Mouse (Mus musculus) spleen, postnatal 4 days (tissue): ENCODE data around the gene Surf6.
"Not testable (repeated sequence)": the region's sequence is repeated elsewhere in the genome, so short reads cannot be mapped to it uniquely, and the experiment has no call there.

Experiments used
- DNase-seq, 2 experiments: peaks; one replicate each; pipeline ENCODE4 v3.0.0; 2022; ENCODE audit warnings: low spot score in 2 of 2

Surf6 gene

GRCm38 (mm10) chr2:26913416-26914147, 10.9 kb upstream of the Surf6 start:
- DNase-seq: no peak

GRCm38 (mm10) chr2:26912253-26912770, 9.6 kb upstream of the Surf6 start:
- DNase-seq: no peak

GRCm38 (mm10) chr2:26910994-26911765, 8.5 kb upstream of the Surf6 start:
- peak; percentile 64 to 87 for DNase-seq

- peak; percentile 100 for DNase-seq
These were observed 7.7 kb upstream of the Surf6 start, which contains the start of the genes Med22 and Rpl7a for GRCm38 (mm10) chr2:26910124-26910993. TSS of gene Med22 (minus strand) at chr2:26910677. TSS of gene Rpl7a (plus strand) at chr2:26910764.

GRCm38 (mm10) chr2:26909387-26909784, 6.7 kb upstream of the Surf6 start:
- no peak for DNase-seq

- no peak for DNase-seq
These were observed 6.2 kb upstream of the Surf6 start for GRCm38 (mm10) chr2:26908710-26909386.

GRCm38 (mm10) chr2:26907109-26907508, 4.4 kb upstream of the Surf6 start:
- DNase-seq: peak; percentile 55 to 80

- DNase-seq: no peak
These were observed 3.8 kb upstream of the Surf6 start for GRCm38 (mm10) chr2:26906431-26906830.

- DNase-seq: no peak
These were observed 3.3 kb upstream of the Surf6 start for GRCm38 (mm10) chr2:26905936-26906335.

GRCm38 (mm10) chr2:26903311-26903710, 632 bp upstream of the Surf6 start:
- DNase-seq: no peak

GRCm38 (mm10) chr2:26901834-26902400, 762 bp downstream of the Surf6 start:
- no peak for DNase-seq

- DNase-seq: no peak
These were observed 1.9 kb downstream of the Surf6 start for GRCm38 (mm10) chr2:26900731-26901130.

- no peak for DNase-seq
These were observed 6.8 kb downstream of the Surf6 start for GRCm38 (mm10) chr2:26895898-26896297.

GRCm38 (mm10) chr2:26886170-26886569, 16.5 kb downstream of the Surf6 start:
- not testable (repeated sequence) for DNase-seq

GRCm38 (mm10) chr2:26885541-26885940, 17.1 kb downstream of the Surf6 start:
- not testable (repeated sequence) for DNase-seq

GRCm38 (mm10) chr2:26878571-26878970, 24.1 kb downstream of the Surf6 start:
- no peak for DNase-seq

GRCm38 (mm10) chr2:26870666-26871065, 32.0 kb downstream of the Surf6 start:
- DNase-seq: no peak

GRCm38 (mm10) chr2:26864879-26865278, 37.8 kb downstream of the Surf6 start, which contains the start of gene Abo:
TSS of gene Abo (minus strand) at chr2:26864979.
- DNase-seq: no peak

- no peak for DNase-seq
These were observed 39.8 kb downstream of the Surf6 start for GRCm38 (mm10) chr2:26862856-26863255.

- DNase-seq: peak in 1 of 2 experiments; percentile 60
These were observed 55.0 kb downstream of the Surf6 start for GRCm38 (mm10) chr2:26847706-26848105.
